Mouse (Mus musculus) midbrain, embryonic 14.5 days (tissue): ENCODE data around the gene Ftl1. TPM values are rescaled to one million over a fixed set of nuclear protein-coding genes. Genes with fewer than 3 reads are reported as not detected.
"Not testable (repeated sequence)": the region's sequence is repeated elsewhere in the genome, so short reads cannot be mapped to it uniquely, and the experiment has no call there.

ENCODE experiments used
- ATAC-seq: fragments of 200-750 bp; cut with Nextera tagmentation; 2 replicates; pipeline ENCODE4 v1.8.0; 2017; ENCODE audit warnings: moderate number of reproducible peaks, moderate library complexity; ENCODE audit not compliant: low FRiP score, low TSS enrichment
- DNase-seq: peaks from one replicate; pipeline ENCODE4 v3.0.0-alpha.2; 2015
- H3K27ac ChIP-seq: fragments of 300-500 bp; sonication (generic); replicated peaks from 2 replicates; pipeline ENCODE4 v1.5.1; 2014; ENCODE audit warnings: mild to moderate bottlenecking, low read depth, low read length, moderate library complexity
- H3K27me3 ChIP-seq: fragments of 300-500 bp; sonication (generic); 2 replicates; pipeline ENCODE4 v1.6.1; 2014; ENCODE audit warnings: low read length, control low read depth, mixed read lengths; ENCODE audit not compliant: control insufficient read depth, insufficient read depth
- H3K36me3 ChIP-seq: fragments of 300-500 bp; sonication (generic); 2 replicates; pipeline ENCODE4 v1.6.1; 2014; ENCODE audit warnings: low read length, control low read depth; ENCODE audit not compliant: control insufficient read depth, insufficient read depth
- H3K4me1 ChIP-seq: fragments of 300-500 bp; sonication (generic); 2 replicates; pipeline ENCODE4 v1.6.1; 2014; ENCODE audit warnings: mild to moderate bottlenecking, antibody characterized with exemption, low read length, control low read depth; ENCODE audit not compliant: control insufficient read depth, insufficient read depth
- H3K4me2 ChIP-seq: fragments of 300-500 bp; sonication (generic); 2 replicates; pipeline ENCODE4 v1.6.1; 2014; ENCODE audit warnings: mild to moderate bottlenecking, low read length, moderate library complexity
- H3K4me3 ChIP-seq: fragments of 300-500 bp; sonication (generic); replicated peaks from 2 replicates; pipeline ENCODE4 v1.5.1; 2014; ENCODE audit warnings: low read depth, low read length
- H3K9ac ChIP-seq: fragments of 300-500 bp; sonication (generic); replicated peaks from 2 replicates; pipeline ENCODE4 v1.6.1; 2014; ENCODE audit warnings: mild to moderate bottlenecking, low read length, moderate library complexity
- H3K9me3 ChIP-seq: fragments of 300-500 bp; sonication (generic); 2 replicates; pipeline ENCODE4 v1.6.1; 2016; ENCODE audit warnings: low read length, control low read depth, mixed read lengths; ENCODE audit not compliant: control insufficient read depth
- WGBS: fragments of 180-500 bp; shearing (Covaris S2); extraction: QIAGEN DNeasy Blood & Tissue Kit; methylation state at CpG from one replicate; pipeline ENCODE4 v1.1.7; 2014; 5-methylcytosine and 5-hydroxymethylcytosine counted together
- polyA plus RNA-seq: library from polyadenylated mRNA; unstranded; fragments of >200 nt; fragmentation: Nextera tagmentation; extraction: Ambion mirVana; gene quantifications from 2 replicates; pipeline ENCODE4 v1.2.1, GENCODE M21; 2014

Ftl1 gene
- 5,898 and 6,785 TPM in 2 replicates for polyA plus RNA-seq

DNA sequence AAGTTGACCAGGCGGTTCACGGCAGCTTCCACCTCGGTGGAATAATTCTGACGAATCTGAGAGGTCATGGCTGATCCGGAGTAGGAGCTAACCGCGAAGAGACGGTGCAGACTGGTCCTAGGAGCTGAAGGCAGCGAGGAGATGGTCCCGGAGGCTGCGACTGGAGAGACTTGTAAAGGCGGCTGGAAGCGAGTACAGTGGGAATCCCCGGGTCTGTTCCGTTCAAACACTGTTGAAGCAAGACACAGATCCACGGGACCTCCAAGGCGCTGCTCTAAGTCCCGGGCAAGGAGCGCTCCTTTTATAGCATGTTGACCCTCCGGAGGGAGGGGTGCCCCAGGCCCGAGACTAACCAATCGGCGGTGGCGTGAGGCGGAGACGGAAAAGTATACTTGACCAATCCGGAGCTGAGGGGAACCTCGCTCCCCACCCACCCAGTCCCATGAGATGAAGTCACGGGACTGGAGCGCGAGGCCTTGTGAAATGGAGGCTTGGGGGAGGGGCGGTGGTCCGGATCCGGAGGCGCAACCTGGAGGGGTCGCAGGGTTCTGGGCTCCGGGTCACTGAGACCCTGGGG lies at the start of gene Ftl1:
TSS of gene Ftl1 (minus strand) at position 321 of the 577 bp plus-strand sequence.
- ATAC-seq (peak; percentile 93), DNase-seq (peak; percentile 99)
- peaks cover 28% of the 10 kb centered on the region for H3K4me1 ChIP-seq
- WGBS = under 1% methylated on average over 25 of the region's 37 CpGs
- not testable (repeated sequence) for H3K27me3 ChIP-seq, H3K9me3 ChIP-seq
- peak within 1 kb of the TSS; percentile 88 for H3K4me3 ChIP-seq
- peak within 1 kb of the TSS; percentile 90 for H3K4me2 ChIP-seq
- H3K9ac ChIP-seq = peak within 1 kb of the TSS; percentile 88
- H3K36me3 ChIP-seq = peaks cover 55% of the 10 kb centered on the region
- H3K27ac ChIP-seq = peak within 1 kb of the TSS; percentile 94

- peaks cover 10% of the 10 kb centered on the region for H3K4me1 ChIP-seq
- peak overlapping the region; percentile 84 for H3K9ac ChIP-seq
- WGBS = 45% methylated on average over 19 of the region's 19 CpGs
- H3K4me3 ChIP-seq = peak overlapping the region; percentile 73
- H3K4me2 ChIP-seq = peak overlapping the region; percentile 90
- no peak overlapping the region; the same call in 1 of the 2 replicates for H3K27ac ChIP-seq
- ATAC-seq = peak; percentile 24; the same call in 1 of the 2 replicates
- H3K27me3 ChIP-seq = no peaks in the 10 kb centered on the region
- peaks cover 15% of the 10 kb centered on the region for H3K36me3 ChIP-seq
- no peaks in the 10 kb centered on the region for H3K9me3 ChIP-seq
- DNase-seq = no peak
These were observed 49.6 kb upstream of the Ftl1 start for GRCm38 (mm10) chr7:45509181-45509882.

- H3K9ac ChIP-seq = no peak overlapping the region
- no peak overlapping the region for H3K27ac ChIP-seq
- H3K36me3 ChIP-seq = peaks cover 18% of the 10 kb centered on the region
- no peak overlapping the region for H3K4me3 ChIP-seq
- 83% methylated on average over 6 of the region's 6 CpGs for WGBS
- ATAC-seq (no peak), DNase-seq (no peak)
- H3K4me1 ChIP-seq = peaks cover 10% of the 10 kb centered on the region
- no peaks in the 10 kb centered on the region for H3K27me3 ChIP-seq
- H3K9me3 ChIP-seq = no peaks in the 10 kb centered on the region
- no peak overlapping the region; the same call in 1 of the 2 replicates for H3K4me2 ChIP-seq
These were observed 48.9 kb upstream of the Ftl1 start for GRCm38 (mm10) chr7:45508561-45508960.

DNA sequence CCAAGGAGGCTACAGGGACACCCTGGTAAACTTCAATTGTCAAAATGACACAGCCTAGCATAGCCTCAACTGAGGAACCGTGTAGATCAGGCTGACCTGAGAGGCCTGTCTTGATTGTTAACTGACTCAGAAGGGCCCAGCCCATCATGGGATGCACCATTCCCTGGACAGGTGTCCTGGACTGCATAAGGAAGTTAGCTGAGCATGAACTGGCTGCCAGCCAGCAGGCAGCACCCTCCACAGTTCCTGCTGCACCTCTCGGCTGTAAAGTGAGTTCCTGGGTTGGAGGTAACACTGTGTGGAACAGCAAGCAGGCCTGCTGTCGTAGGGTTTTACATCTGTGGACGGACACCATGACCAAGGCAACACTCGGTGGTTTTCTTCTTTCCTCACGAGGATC lies 47.9 kb upstream of the Ftl1 start:
- peaks cover 10% of the 10 kb centered on the region for H3K4me1 ChIP-seq
- no peaks in the 10 kb centered on the region for H3K9me3 ChIP-seq
- H3K4me3 ChIP-seq = no peak overlapping the region
- H3K27ac ChIP-seq = no peak overlapping the region
- no peak overlapping the region for H3K4me2 ChIP-seq
- H3K9ac ChIP-seq = no peak overlapping the region
- peaks cover 22% of the 10 kb centered on the region for H3K36me3 ChIP-seq
- no peaks in the 10 kb centered on the region for H3K27me3 ChIP-seq
- no peak for ATAC-seq
- WGBS = 90% methylated on average over 6 of the region's 6 CpGs
- no peak for DNase-seq

DNA sequence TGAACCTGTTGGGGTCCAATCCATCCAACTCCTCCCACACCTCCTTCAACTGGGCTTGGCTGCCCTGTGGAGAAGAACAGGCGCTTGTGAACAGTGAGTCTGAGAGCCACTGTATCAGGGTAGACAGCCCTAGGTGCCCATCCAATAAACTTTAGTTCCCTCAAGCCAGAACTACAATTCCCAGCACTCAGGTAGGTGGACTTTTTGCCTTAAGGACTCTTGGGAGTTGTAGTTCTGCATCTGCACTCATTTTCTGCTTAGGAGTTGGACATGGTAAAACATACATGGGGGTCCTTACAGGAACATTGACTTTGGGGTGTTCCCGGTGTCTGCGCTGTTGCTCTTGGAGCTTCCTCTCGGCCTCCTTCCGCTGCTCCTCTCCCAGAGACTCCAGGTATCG lies 38.7 kb upstream of the Ftl1 start:
- Histone ChIP-seq H3K4me1 (no peaks in the 10 kb centered on the region), H3K9ac (no peak overlapping the region), H3K4me2 (no peak overlapping the region), H3K36me3 (peaks cover 84% of the 10 kb centered on the region), H3K27ac (no peak overlapping the region), H3K4me3 (no peak overlapping the region), H3K9me3 (no peaks in the 10 kb centered on the region), H3K27me3 (no peaks in the 10 kb centered on the region)
- DNase-seq (no peak), ATAC-seq (no peak)
- WGBS = 96% methylated on average over 6 of the region's 6 CpGs

DNA sequence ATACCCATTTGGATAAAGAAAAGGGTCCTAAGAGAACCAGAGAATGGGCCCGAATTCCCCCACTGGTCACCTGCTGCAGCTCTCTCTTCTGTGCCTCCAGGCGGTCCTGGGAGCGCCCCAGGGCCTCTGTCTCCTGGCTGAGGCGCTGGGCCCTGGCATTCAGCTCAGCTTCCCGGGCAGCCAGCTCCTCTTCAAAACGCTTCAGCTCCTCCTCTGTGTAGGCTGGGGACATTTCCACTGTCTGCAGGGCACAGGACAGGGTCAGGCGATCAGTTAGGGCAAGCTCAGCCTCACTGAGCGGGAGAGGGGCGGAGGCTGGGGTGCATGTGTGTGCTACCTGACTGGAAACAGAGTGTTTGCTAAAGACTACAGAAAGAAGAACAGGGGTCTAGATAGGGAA lies 34.9 kb upstream of the Ftl1 start:
- Histone ChIP-seq H3K9me3 (no peaks in the 10 kb centered on the region), H3K4me3 (no peak overlapping the region), H3K4me1 (no peaks in the 10 kb centered on the region), H3K9ac (no peak overlapping the region), H3K27me3 (no peaks in the 10 kb centered on the region), H3K27ac (no peak overlapping the region), H3K4me2 (no peak overlapping the region), H3K36me3 (peaks cover 71% of the 10 kb centered on the region)
- DNase-seq (no peak), ATAC-seq (no peak)
- 79% methylated on average over 9 of the region's 9 CpGs for WGBS

- no peak overlapping the region for H3K4me2 ChIP-seq
- no peaks in the 10 kb centered on the region for H3K27me3 ChIP-seq
- H3K4me1 ChIP-seq = 0 out of 2 replicates have a peak, but pooled peaks cover 9% of the 10 kb centered on the region
- H3K36me3 ChIP-seq = peaks cover 56% of the 10 kb centered on the region
- H3K4me3 ChIP-seq = no peak overlapping the region
- no peak for ATAC-seq
- no peak overlapping the region for H3K27ac ChIP-seq
- no peak for DNase-seq
- WGBS = 92% methylated on average over 5 of the region's 5 CpGs
- H3K9ac ChIP-seq = no peak overlapping the region
- H3K9me3 ChIP-seq = no peaks in the 10 kb centered on the region
These were observed 33.3 kb upstream of the Ftl1 start for GRCm38 (mm10) chr7:45492951-45493350.

GRCm38 (mm10) chr7:45492225-45492844 lies 32.7 kb upstream of the Ftl1 start:
- Histone ChIP-seq H3K9me3 (no peaks in the 10 kb centered on the region), H3K4me3 (no peak overlapping the region), H3K4me2 (no peak overlapping the region), H3K27me3 (no peaks in the 10 kb centered on the region), H3K27ac (no peak overlapping the region), H3K36me3 (peaks cover 50% of the 10 kb centered on the region), H3K9ac (no peak overlapping the region), H3K4me1 (0 out of 2 replicates have a peak, but pooled peaks cover 9% of the 10 kb centered on the region)
- ATAC-seq (no peak), DNase-seq (no peak)
- WGBS = 97% methylated on average over 8 of the region's 8 CpGs
